Mouse (Mus musculus) common myeloid progenitor, adult 5-6 weeks (primary cell): ENCODE results near the gene 1700001C19Rik. TPM values are rescaled to one million over a fixed set of nuclear protein-coding genes. Genes with fewer than 3 reads are reported as not detected.

Experiments
- ATAC-seq: replicated peaks from 2 replicates; pipeline ENCODE4 v1.8.0; 2016; ENCODE audit warnings: low read depth, mild to moderate bottlenecking, moderate TSS enrichment, inconsistent platforms; ENCODE audit not compliant: poor library complexity, severe bottlenecking
- total RNA-seq: library from RNA; stranded (forward); fragments of 200-1000, 187-1606 nt; gene quantifications from 2 replicates; pipeline ENCODE4 v1.2.3, GENCODE M21; 2017

1700001C19Rik gene
- total RNA-seq = 1.2 TPM in 1 of 2 replicates, not detected in the other

GRCm38 (mm10) chr17:47436907-47437547 lies at the start of gene 1700001C19Rik:
TSS of gene 1700001C19Rik (minus strand) at chr17:47437376.
- peak; percentile 13; the same call in 1 of the 2 replicates for ATAC-seq

GRCm38 (mm10) chr17:47485791-47486190 lies 48.6 kb upstream of the 1700001C19Rik start:
- ATAC-seq = no peak

GRCm38 (mm10) chr17:47484993-47485392 lies 47.8 kb upstream of the 1700001C19Rik start:
- 0 out of 2 replicates have a peak, but pooled peaks have one; percentile 8 for ATAC-seq

- ATAC-seq = peak; percentile 55
These were observed 47.2 kb upstream of the 1700001C19Rik start for GRCm38 (mm10) chr17:47484241-47484921.

GRCm38 (mm10) chr17:47482401-47482800 lies 45.2 kb upstream of the 1700001C19Rik start:
- ATAC-seq = peak; percentile 46; the same call in 1 of the 2 replicates

- no peak for ATAC-seq
These were observed 42.7 kb upstream of the 1700001C19Rik start for GRCm38 (mm10) chr17:47479887-47480286.

- ATAC-seq = no peak
These were observed 38.5 kb upstream of the 1700001C19Rik start for GRCm38 (mm10) chr17:47475714-47476113.

- ATAC-seq = no peak
These were observed 38.0 kb upstream of the 1700001C19Rik start for GRCm38 (mm10) chr17:47475181-47475580.

GRCm38 (mm10) chr17:47474250-47474649 lies 37.1 kb upstream of the 1700001C19Rik start:
- no peak for ATAC-seq

GRCm38 (mm10) chr17:47473434-47473974 lies 36.3 kb upstream of the 1700001C19Rik start:
- ATAC-seq = peak; percentile 75

GRCm38 (mm10) chr17:47472435-47473350 lies 35.5 kb upstream of the 1700001C19Rik start:
- no peak for ATAC-seq

GRCm38 (mm10) chr17:47470686-47471085 lies 33.5 kb upstream of the 1700001C19Rik start:
- no peak for ATAC-seq

GRCm38 (mm10) chr17:47470121-47470520 lies 32.9 kb upstream of the 1700001C19Rik start:
- ATAC-seq = no peak

GRCm38 (mm10) chr17:47469642-47470041 lies 32.5 kb upstream of the 1700001C19Rik start:
- no peak for ATAC-seq

- no peak for ATAC-seq
These were observed 31.3 kb upstream of the 1700001C19Rik start for GRCm38 (mm10) chr17:47468466-47468865.

- no peak for ATAC-seq
These were observed 30.9 kb upstream of the 1700001C19Rik start for GRCm38 (mm10) chr17:47468063-47468462.

GRCm38 (mm10) chr17:47467659-47468058 lies 30.5 kb upstream of the 1700001C19Rik start:
- no peak for ATAC-seq

- ATAC-seq = no peak
These were observed 29.1 kb upstream of the 1700001C19Rik start for GRCm38 (mm10) chr17:47466284-47466683.

GRCm38 (mm10) chr17:47465016-47465415 lies 27.8 kb upstream of the 1700001C19Rik start:
- no peak for ATAC-seq
